Mouse (Mus musculus): ENCODE measurements around the gene Invs. TPM values are rescaled to one million over a fixed set of nuclear protein-coding genes. Genes with fewer than 3 reads are reported as not detected.

Gene Invs
- total RNA-seq, 4 experiments from 2014 or later: 12.3 to 22.6 (median 17.1) TPM

DNA sequence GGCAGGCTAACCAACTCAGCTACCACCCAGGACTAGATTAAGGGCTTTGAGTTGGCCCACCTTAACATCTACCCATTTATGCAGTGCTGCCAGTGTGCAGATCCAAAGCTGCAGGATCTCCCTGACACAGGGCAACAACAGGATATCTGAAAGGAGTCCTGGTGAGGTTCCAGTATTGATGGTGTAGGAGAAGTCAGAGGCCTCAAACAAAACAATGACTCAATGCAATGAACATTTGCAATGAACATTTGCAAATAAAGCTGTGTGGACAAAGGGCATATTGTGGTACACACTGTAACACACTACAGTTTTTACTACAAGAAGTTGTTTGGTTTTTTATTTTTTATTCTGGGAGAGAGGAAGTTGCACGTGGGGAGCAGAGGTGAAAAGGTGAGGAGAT is 181.5 kb downstream of the Invs start:
- DNase-seq: no peak

DNA sequence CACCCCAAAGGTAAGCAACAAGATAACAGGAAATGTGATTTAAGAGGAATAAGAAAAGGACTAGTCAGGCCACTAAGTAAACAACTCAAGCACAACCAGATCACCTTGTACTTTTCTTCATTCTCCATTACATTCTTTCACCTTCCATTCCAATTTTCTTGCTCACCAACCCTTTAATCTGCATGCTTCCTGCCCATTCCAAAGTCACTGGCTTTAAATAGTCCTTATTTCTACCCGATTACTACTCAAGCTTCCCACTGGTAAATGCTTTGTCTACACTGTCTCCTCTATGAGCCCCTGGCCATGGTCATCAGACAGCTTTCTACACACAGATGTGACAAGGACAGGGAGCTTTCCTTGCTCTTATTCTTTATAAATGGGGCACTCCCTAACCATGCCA is 191.4 kb downstream of the Invs start:
- DNase-seq: no peak

DNA sequence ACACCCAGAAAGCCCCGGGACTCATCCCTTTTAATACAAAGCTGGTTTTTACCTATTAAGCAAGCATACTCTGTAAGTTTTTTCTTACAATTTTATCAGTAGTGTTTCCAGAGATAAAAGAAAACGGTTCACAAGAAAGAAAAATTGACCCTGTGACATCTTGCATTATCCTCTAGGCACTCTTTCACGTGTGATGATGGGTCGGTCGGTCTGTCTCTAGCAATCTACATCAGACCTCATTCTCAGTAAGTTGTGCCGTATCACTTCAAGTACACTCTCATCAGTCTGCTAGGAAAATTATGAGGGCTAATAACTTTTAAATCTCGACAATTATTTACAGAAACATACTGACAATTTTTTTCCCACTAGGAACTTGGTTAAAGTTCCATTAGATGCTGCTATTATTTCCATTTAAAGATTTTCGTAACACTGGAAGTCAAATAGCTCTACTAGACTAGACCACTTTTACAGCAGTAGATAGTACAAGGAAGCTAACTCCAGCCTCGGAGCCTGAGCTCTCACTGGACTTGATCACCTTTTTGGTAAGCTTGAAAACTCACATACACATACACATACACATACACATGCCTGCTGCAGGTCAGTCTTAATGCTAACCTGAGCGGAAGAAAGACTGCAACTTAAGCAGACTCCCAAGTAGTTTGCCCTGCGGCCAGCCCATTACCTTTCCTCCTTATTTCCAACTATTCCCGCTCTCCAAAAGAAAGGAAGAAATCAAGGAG is 192.7 kb downstream of the Invs start:
- DNase-seq: no peak

DNA sequence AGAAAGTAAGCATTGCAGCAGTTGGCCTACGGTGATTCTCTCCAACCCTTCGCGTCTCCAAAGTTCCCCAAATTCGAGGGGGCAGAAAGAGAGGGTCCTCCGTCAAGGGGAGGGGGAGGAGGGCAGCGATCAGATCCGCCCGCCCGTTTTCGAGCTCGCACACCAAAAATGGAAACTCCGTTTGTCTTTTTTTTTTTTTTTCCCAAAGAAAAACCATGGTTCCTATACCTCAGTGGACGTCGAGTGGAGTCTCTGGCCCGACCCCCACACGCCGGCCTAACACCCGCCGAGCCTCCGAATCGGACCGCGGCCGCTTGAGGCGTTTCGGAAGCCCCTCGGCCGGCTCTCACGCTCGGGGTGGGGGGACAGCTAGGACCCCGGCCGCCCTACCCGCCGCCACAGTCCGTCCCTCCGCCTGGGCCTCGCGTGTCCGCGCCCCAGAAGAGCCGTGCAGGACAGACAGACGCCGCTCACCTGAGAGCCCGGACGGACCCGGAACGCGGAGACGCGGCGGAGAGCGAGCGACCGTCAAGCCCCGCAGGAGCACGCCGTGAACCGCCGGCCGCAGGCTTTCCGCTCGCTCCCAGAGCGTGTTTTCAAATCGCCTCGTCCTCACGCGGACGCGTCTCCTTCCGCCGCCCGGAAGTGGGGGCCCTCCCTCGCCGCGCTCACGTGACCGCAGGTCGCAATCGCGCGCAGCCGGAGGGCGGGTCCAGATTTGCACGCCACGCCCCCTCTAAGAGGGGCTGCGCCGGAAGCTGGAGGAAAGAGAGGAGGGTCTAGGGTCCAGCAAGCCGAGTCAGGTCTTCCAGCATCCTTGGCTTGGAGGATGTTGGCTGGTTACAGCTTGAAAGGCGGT is 193.5 kb downstream of the Invs start, which contains the start of gene Tex10:
TSS of gene Tex10 (minus strand) at position 668 of the 859 bp plus-strand sequence.
- peak; percentile 83 for DNase-seq

DNA sequence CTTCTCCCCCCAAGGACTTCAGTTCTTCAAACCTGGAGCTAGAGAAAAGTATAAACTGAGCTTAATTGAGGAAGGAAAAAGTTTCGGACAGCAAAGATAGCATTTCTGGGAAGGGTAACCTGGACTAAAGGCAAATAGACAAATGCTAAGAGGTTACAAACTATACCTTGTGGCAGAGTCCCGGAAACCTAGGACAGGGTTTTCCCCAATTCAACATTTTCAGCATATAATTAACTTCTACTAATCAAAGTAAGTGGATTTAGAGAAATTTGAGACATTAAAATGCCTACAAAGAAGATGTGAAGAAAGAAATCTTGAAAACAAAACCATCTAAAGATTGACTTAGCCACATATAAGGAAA is 194.1 kb downstream of the Invs start:
- no peak for DNase-seq

DNA sequence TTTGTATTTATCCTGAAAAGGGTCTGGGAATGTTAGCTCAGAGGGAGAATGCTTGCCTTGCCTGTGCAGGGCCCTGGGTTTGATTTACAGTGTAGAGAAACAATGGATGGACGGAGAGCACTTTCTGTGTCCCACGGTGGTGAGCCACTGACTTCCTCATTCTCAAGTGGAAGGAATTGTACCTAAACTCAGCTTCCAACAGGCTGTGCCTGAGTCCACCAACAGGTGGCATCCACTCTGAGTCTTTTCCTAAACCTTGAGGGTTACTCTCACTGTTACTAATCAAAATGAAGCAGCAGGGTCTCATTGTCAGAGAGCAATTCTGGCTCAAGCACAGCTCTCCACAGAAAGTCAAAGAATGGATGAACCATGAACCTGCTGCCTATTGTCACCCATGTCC is 201.7 kb downstream of the Invs start:
- peak; percentile 6 for DNase-seq

Other genes with a start within 250 kb of the Invs start
- 10 to 100 TPM; 49.4 to 74.0 (median 59.3) TPM for gene Nr4a3, start 234.6 kb upstream of the Invs start, total RNA-seq (2022)
- gene Stx17, start 154.8 kb upstream of the Invs start, total RNA-seq (2022): 10 to 100 TPM; 78.6 to 92.6 (median 90.2) TPM
- gene Erp44, start 202 bp upstream of the Invs start, total RNA-seq (2022): 10 to 100 TPM; 56.2 to 74.6 (median 68.8) TPM
- gene Tex10, start 193.7 kb downstream of the Invs start, total RNA-seq (2022): 10 to 100 TPM; 32.2 to 38.0 (median 36.5) TPM